Mouse (Mus musculus) CH12.LX (cell line): ENCODE results near the gene Cda. TPM values are rescaled to one million over a fixed set of nuclear protein-coding genes. Genes with fewer than 3 reads are reported as not detected.

ENCODE experiments used
- DNase-seq: peaks from one replicate; pipeline ENCODE4 v3.0.0-alpha.2; 2013; ENCODE audit errors: extremely low read depth
- H3K27ac ChIP-seq: 2 replicates; pipeline ENCODE4 v1.5.1; 2012; ENCODE audit warnings: low read depth, mild to moderate bottlenecking, control low read depth, moderate library complexity; ENCODE audit not compliant: insufficient read depth
- H3K27me3 ChIP-seq: replicated peaks from 2 replicates; pipeline ENCODE3; 2012; ENCODE audit warnings: inconsistent platforms
- H3K36me3 ChIP-seq, 2 experiments: replicated peaks in 1 of 2; 2 replicates each; pipeline versions ENCODE3 to v1.6.1; 2012; ENCODE audit warnings: inconsistent platforms in 1 of 2, low read length in 1 of 2, mild to moderate bottlenecking in 1 of 2, mixed read lengths in 1 of 2, moderate library complexity in 1 of 2; ENCODE audit not compliant: control insufficient read depth in 1 of 2, insufficient read depth in 1 of 2
- H3K4me1 ChIP-seq, 2 experiments: 2 replicates each; pipeline ENCODE4 v1.6.1; 2012; ENCODE audit warnings: inconsistent platforms in 1 of 2, moderate library complexity in 1 of 2; ENCODE audit not compliant: insufficient read depth in 2 of 2, control insufficient read depth in 1 of 2
- H3K4me2 ChIP-seq: 2 replicates; pipeline ENCODE4 v1.6.1; 2012; ENCODE audit warnings: low read depth, mild to moderate bottlenecking, control low read depth; ENCODE audit not compliant: poor library complexity, insufficient read depth, severe bottlenecking
- H3K4me3 ChIP-seq, 3 experiments: fragments of 150-350 bp in 1 of 3; sonication (generic) in 1 of 3; replicated peaks in 1 of 3; 2 replicates each; pipeline versions ENCODE3 to v1.5.1; 2011 to 2012; ENCODE audit warnings: low read depth in 2 of 3, low read length in 2 of 3, mild to moderate bottlenecking in 2 of 3, moderate library complexity in 2 of 3, control low read depth in 1 of 3, improper control_type of control experiment in 1 of 3, inconsistent platforms in 1 of 3, mixed read lengths in 1 of 3; ENCODE audit not compliant: poor library complexity in 1 of 3
- H3K79me2 ChIP-seq: replicated peaks from 2 replicates; pipeline ENCODE4 v1.6.1; 2012; ENCODE audit warnings: mild to moderate bottlenecking, moderate library complexity; ENCODE audit not compliant: control insufficient read depth, poor library complexity, insufficient read depth, severe bottlenecking; ENCODE audit errors: extremely low read depth
- H3K9ac ChIP-seq: 2 replicates; pipeline ENCODE4 v1.6.1; 2012; ENCODE audit warnings: low read depth, mild to moderate bottlenecking, control low read depth, moderate library complexity; ENCODE audit not compliant: insufficient read depth
- H3K9me3 ChIP-seq: replicated peaks from 2 replicates; pipeline ENCODE3; 2012; ENCODE audit warnings: low read length, inconsistent platforms, mixed read lengths
- BHLHE40 ChIP-seq: IDR thresholded peaks from 2 replicates; pipeline ENCODE4 v1.6.1; 2011; ENCODE audit warnings: mild to moderate bottlenecking, low read depth, low read length, improper control_type of control experiment
- CHD1 ChIP-seq: IDR thresholded peaks from 2 replicates; pipeline ENCODE4 v1.6.1; 2012; ENCODE audit warnings: low read depth, low read length, improper control_type of control experiment, inconsistent platforms
- CHD2 ChIP-seq: IDR thresholded peaks from 2 replicates; pipeline ENCODE4 v1.6.1; 2011; ENCODE audit warnings: low read length, improper control_type of control experiment
- CTCF ChIP-seq, 2 experiments: IDR thresholded peaks in 1 of 2; conservative IDR thresholded peaks in 1 of 2; 2 replicates each; pipeline ENCODE4 v1.5.1; 2011 to 2012; ENCODE audit warnings: low read depth in 2 of 2, low read length in 2 of 2, improper control_type of control experiment in 1 of 2, inconsistent platforms in 1 of 2, mild to moderate bottlenecking in 1 of 2, moderate library complexity in 1 of 2
- E2F4 ChIP-seq: IDR thresholded peaks from 2 replicates; pipeline ENCODE4 v1.6.1; 2011; ENCODE audit warnings: low read depth, low read length, improper control_type of control experiment; ENCODE audit not compliant: insufficient replicate concordance
- ELF1 ChIP-seq: IDR thresholded peaks from 2 replicates; pipeline ENCODE4 v1.6.1; 2014; ENCODE audit warnings: low read depth, mild to moderate bottlenecking, inconsistent platforms, low read length, improper control_type of control experiment
- EP300 ChIP-seq: IDR thresholded peaks from 2 replicates; pipeline ENCODE4 v1.6.1; 2011; ENCODE audit warnings: low read length, improper control_type of control experiment
- ETS1 ChIP-seq: conservative IDR thresholded peaks from 2 replicates; pipeline ENCODE4 v1.6.1; 2012; ENCODE audit warnings: low read depth, mild to moderate bottlenecking, inconsistent platforms, low read length, improper control_type of control experiment, moderate library complexity
- HCFC1 ChIP-seq: IDR thresholded peaks from 2 replicates; pipeline ENCODE4 v1.6.1; 2012; ENCODE audit warnings: low read depth, mild to moderate bottlenecking, inconsistent platforms, low read length, improper control_type of control experiment
- IRF4 ChIP-seq: IDR thresholded peaks from 2 replicates; pipeline ENCODE4 v1.6.1; 2014; ENCODE audit warnings: low read depth, mild to moderate bottlenecking, inconsistent platforms, low read length, improper control_type of control experiment
- JUN ChIP-seq: IDR thresholded peaks from 2 replicates; pipeline ENCODE4 v1.6.1; 2011; ENCODE audit warnings: low read depth, mild to moderate bottlenecking, low read length, improper control_type of control experiment, moderate library complexity; ENCODE audit not compliant: insufficient read depth
- JUND ChIP-seq: conservative IDR thresholded peaks from 2 replicates; pipeline ENCODE4 v1.6.1; 2011; ENCODE audit warnings: low read depth, low read length, improper control_type of control experiment
- MAFK ChIP-seq: IDR thresholded peaks from 2 replicates; pipeline ENCODE4 v1.6.1; 2011; ENCODE audit warnings: low read length, improper control_type of control experiment; ENCODE audit not compliant: insufficient replicate concordance
- MAX ChIP-seq: IDR thresholded peaks from 2 replicates; pipeline ENCODE4 v1.6.1; 2011; ENCODE audit warnings: low read length, improper control_type of control experiment
- MEF2A ChIP-seq: IDR thresholded peaks from 2 replicates; pipeline ENCODE4 v1.6.1; 2014; ENCODE audit warnings: low read depth, mild to moderate bottlenecking, inconsistent platforms, low read length, improper control_type of control experiment, borderline replicate concordance
- MXI1 ChIP-seq: IDR thresholded peaks from 2 replicates; pipeline ENCODE4 v1.6.1; 2011; ENCODE audit warnings: mild to moderate bottlenecking, low read depth, low read length, improper control_type of control experiment
- MYC ChIP-seq: IDR thresholded peaks from 2 replicates; pipeline ENCODE4 v1.6.1; 2011; ENCODE audit warnings: low read depth, mild to moderate bottlenecking, improper control_type of control experiment, low read length
- NELFE ChIP-seq: IDR thresholded peaks from 2 replicates; pipeline ENCODE4 v1.6.1; 2011; ENCODE audit warnings: low read depth, low read length, improper control_type of control experiment
- PAX5 ChIP-seq: IDR thresholded peaks from 2 replicates; pipeline ENCODE4 v1.6.1; 2012; ENCODE audit warnings: low read length, inconsistent platforms, mixed read lengths
- POLR2AphosphoS2 ChIP-seq: IDR thresholded peaks from 2 replicates; pipeline ENCODE4 v1.6.1; 2011; ENCODE audit warnings: low read depth, low read length, improper control_type of control experiment
- RAD21 ChIP-seq: IDR thresholded peaks from 2 replicates; pipeline ENCODE4 v1.6.1; 2011; ENCODE audit warnings: low read depth, mild to moderate bottlenecking, low read length, improper control_type of control experiment, moderate library complexity
- SIN3A ChIP-seq: IDR thresholded peaks from 2 replicates; pipeline ENCODE4 v1.6.1; 2012; ENCODE audit warnings: low read length, improper control_type of control experiment, inconsistent platforms
- TBP ChIP-seq: conservative IDR thresholded peaks from 2 replicates; pipeline ENCODE4 v1.6.1; 2011; ENCODE audit warnings: low read depth, low read length, improper control_type of control experiment
- TCF12 ChIP-seq: IDR thresholded peaks from 2 replicates; pipeline ENCODE4 v1.6.1; 2014; ENCODE audit warnings: low read depth, mild to moderate bottlenecking, inconsistent platforms, low read length, improper control_type of control experiment
- USF1 ChIP-seq: IDR thresholded peaks from 2 replicates; pipeline ENCODE4 v1.6.1; 2014; ENCODE audit warnings: low read depth, mild to moderate bottlenecking, inconsistent platforms, low read length, improper control_type of control experiment
- ZC3H11A ChIP-seq: IDR thresholded peaks from 2 replicates; pipeline ENCODE4 v1.6.1; 2012; ENCODE audit warnings: low read depth, mild to moderate bottlenecking, inconsistent platforms, low read length, improper control_type of control experiment
- ZKSCAN1 ChIP-seq: IDR thresholded peaks from 2 replicates; pipeline ENCODE4 v1.6.1; 2012; ENCODE audit warnings: low read depth, inconsistent platforms, low read length, improper control_type of control experiment, borderline replicate concordance
- ZMIZ1 ChIP-seq: IDR thresholded peaks from 2 replicates; pipeline ENCODE4 v1.6.1; 2012; ENCODE audit warnings: low read depth, mild to moderate bottlenecking, inconsistent platforms, low read length, improper control_type of control experiment
- dilution Hi-C: fragments of 300-500 bp; cut with MboI; formaldehyde crosslinking; loops from 2 replicates; pipeline ENCODE4 v1.14.3; 2020; ENCODE audit warnings: low sequenced_read_pairs; ENCODE audit not compliant: extremely low pct_unique_long_range_greater_than_20kb, extremely low pct_ligation_motif_present
- in situ Hi-C: fragments of 300-500 bp; cut with MboI; formaldehyde crosslinking; loops from 3 replicates; pipeline ENCODE4 v1.14.3; 2019; ENCODE audit warnings: low sequenced_read_pairs, low pct_ligation_motif_present, low pct_unique_long_range_greater_than_20kb, mixed read lengths
- polyA plus RNA-seq: library from polyadenylated mRNA; unstranded; fragments of >175 nt; gene quantifications from 2 replicates; pipeline ENCODE4 v1.2.1, GENCODE M21; 2012; ENCODE audit warnings: low read depth; ENCODE audit not compliant: insufficient read length
- total RNA-seq, 2 experiments: library from RNA; depleted of rRNA; stranded (reverse); fragments of 300-350 nt in 1 of 2; fragments of >200 nt in 1 of 2; gene quantifications; 2 replicates each; pipeline ENCODE4 v1.2.3; 2012 to 2014

Gene Cda
- total and polyA plus RNA-seq, 3 experiments: not detected

DNA sequence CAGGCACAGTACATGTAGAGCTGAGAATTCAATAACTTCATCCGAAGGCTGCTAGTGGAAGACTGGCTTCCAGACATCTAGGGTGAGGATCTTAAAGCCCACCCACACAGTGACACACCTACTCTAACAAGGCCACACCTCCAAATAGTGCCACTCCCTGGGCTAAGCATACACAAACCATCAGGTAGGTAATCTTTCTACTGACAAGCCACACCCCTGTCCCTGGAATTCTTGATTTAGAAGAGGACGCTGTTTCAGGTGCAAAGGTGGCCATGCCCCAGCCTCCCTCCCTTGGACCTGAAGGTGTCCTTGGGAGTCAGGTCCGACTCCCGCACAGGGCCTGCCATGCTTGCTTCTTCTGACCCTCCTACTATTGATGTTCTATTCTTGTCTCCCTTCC, 34.7 kb downstream of the Cda start (continued):
- TF ChIP-seq MXI1 (no peak), BHLHE40 (no peak), MAFK (no peak), EP300 (no peak)

DNA sequence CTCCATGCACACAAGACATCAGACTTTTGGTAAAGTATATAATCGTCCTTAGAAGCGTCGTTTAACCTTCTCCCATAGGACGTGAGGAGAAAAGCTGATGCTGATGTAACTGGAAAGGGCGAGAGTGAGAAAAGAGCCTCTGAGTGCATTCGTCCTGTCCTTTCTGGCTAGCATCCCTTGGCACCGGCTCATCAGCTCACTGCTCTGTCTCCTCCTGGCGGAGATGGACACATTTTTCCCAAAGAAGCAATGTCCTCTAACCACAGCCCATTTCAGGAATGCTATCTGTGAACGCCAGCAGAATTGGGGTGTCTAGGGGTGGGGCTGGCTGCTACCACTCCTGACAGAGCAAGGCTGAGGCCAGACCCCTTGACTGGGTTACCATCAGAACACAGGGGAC, 36.1 kb downstream of the Cda start:
- no peak for DNase-seq
- in situ Hi-C loops: no loop called here
- no peak for TF ChIP-seq ETS1
- no peak for TF ChIP-seq PAX5
- no peak for TF ChIP-seq ZKSCAN1
- no peak for TF ChIP-seq ZMIZ1
- no peak for TF ChIP-seq MXI1
- TF ChIP-seq MYC: no peak
- no peak for TF ChIP-seq BHLHE40
- TF ChIP-seq MAX: no peak
- TF ChIP-seq SIN3A: no peak
- TF ChIP-seq JUN: no peak
- no peak for TF ChIP-seq CHD1
- TF ChIP-seq USF1: no peak
- TF ChIP-seq HCFC1: no peak
- no peak for TF ChIP-seq MEF2A
- Histone ChIP-seq H3K4me3 (no peak overlapping the region), H3K4me2 (no peak overlapping the region), H3K79me2 (no peaks in the 10 kb centered on the region), H3K36me3 (no peaks in the 10 kb centered on the region), H3K4me1 (peaks cover 0 to 5% of the 10 kb centered on the region in 2 experiments; a peak in 2 of 4 replicates), H3K9me3 (peaks cover 18% of the 10 kb centered on the region), H3K9ac (no peak overlapping the region), H3K27me3 (peaks cover 64% of the 10 kb centered on the region), H3K27ac (no peak overlapping the region)
- dilution Hi-C loops: no loop called here

DNA sequence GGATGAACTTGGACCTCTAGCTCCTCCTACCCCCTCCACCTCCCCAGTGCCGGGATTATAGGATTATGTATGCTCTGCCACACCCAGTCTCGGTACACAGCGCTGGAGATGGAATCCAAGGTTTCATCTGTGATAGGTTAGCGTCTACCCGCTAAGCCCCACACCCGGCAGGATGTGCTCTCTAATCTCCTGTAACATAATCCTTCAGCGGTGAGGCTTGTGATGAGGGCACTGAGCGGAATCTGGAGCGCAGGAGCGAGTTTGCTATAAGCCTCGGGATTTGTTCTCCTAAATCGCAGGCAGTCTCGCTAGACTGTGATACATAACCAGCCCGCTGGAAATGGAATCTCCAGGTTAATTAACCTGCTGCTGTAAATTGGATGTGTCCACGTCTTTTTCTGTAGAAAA, 37.5 kb downstream of the Cda start:
- no peak for TF ChIP-seq POLR2AphosphoS2
- TF ChIP-seq TBP: no peak
- no peak for TF ChIP-seq ZKSCAN1
- TF ChIP-seq CHD2: no peak
- no peak for TF ChIP-seq TCF12
- no peak for TF ChIP-seq JUND
- TF ChIP-seq IRF4: no peak
- TF ChIP-seq E2F4: no peak
- TF ChIP-seq ELF1: no peak
- no peak for TF ChIP-seq USF1
- no peak for TF ChIP-seq RAD21
- no peak for TF ChIP-seq JUN
- TF ChIP-seq SIN3A: no peak
- no peak for TF ChIP-seq EP300
- no peak for TF ChIP-seq ZC3H11A
- no peak for TF ChIP-seq CTCF (conservative IDR thresholded peaks at IDR 0.05 in 1 of 2, IDR thresholded peaks at IDR 0.05 in 1 of 2; ENCODE audit: low read depth in 2 of 2, low read length in 2 of 2)
- no peak for TF ChIP-seq NELFE
- in situ Hi-C loops (no loop called here), dilution Hi-C loops (no loop called here)
- Histone ChIP-seq H3K4me3 (no peak overlapping the region), H3K4me2 (no peak overlapping the region), H3K79me2 (no peaks in the 10 kb centered on the region), H3K4me1 (peaks cover 0 to 6% of the 10 kb centered on the region in 2 experiments; a peak in 2 of 4 replicates), H3K27me3 (peaks cover 63% of the 10 kb centered on the region), H3K36me3 (no peaks in the 10 kb centered on the region), H3K9ac (no peak overlapping the region), H3K9me3 (peaks cover 18% of the 10 kb centered on the region), H3K27ac (no peak overlapping the region)
- DNase-seq: no peak
